Mouse (Mus musculus): Measurements from ENCODE around the gene Psors1c2. TPM values are rescaled to one million over a fixed set of nuclear protein-coding genes. Genes with fewer than 3 reads are reported as not detected.

Psors1c2 gene
- total and polyA plus RNA-seq, 2 experiments from 2014 or later = 0.14 TPM; not detected in 1

DNA sequence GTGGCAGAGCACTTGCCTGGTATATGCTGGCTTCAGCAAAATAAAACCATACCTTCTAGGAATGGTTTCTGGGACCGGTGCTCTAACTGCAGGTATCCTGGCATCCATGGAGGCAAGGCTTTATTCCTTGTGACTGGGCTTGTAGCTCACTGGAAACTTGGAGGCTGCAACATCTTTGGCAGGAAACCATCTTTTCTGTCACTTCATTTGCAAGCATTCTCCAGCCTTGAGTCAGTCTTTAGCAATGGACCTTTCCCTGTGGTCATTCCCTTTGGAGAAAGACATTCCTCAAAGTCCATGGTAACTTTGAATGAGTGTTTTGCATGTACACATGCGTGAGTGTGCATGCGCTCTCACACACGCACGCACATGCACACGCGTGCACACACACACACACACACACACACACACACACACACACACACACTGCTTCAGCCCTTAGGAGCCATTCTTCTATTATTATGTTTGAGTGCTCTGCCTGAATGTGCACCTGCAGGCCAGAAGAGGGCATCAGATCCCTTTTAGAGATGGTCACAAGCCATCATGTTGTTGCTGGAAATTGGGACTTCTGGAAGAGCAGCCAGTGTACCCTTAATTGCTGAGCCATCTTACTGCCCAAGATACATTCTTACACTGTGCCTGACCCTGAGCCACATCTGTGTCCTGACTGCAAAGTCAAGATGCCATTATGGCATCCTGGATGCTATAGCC lies 19.9 kb upstream of the Psors1c2 start:
- ATAC-seq (ENCODE audit: insufficient read depth, low read depth) (no peak), DNase-seq (ENCODE audit: low spot score) (peak; percentile 26)
- TF ChIP-seq EP300 (IDR thresholded peaks at IDR 0.05; ENCODE audit: low read depth) (no peak), CTCF (IDR thresholded peaks at IDR 0.05; ENCODE audit: low read depth) (peak; percentile 63)
- Histone ChIP-seq H3K36me3 (replicated peaks; ENCODE audit: control insufficient read depth, insufficient read depth, low read length) (peaks cover 3% of the 10 kb centered on the region; the same call in 1 of the 2 replicates), H3K27me3 (ENCODE audit: control insufficient read depth, insufficient read depth, low read length) (peaks cover 6% of the 10 kb centered on the region), H3K4me3 (ENCODE audit: low read depth, low read length) (no peak overlapping the region), H3K9me3 (replicated peaks; ENCODE audit: control insufficient read depth, low read length) (no peaks in the 10 kb centered on the region), H3K4me2 (ENCODE audit: low read depth, low read length) (no peak overlapping the region), H3K27ac (ENCODE audit: low read depth) (no peak overlapping the region), H3K9ac (replicated peaks; ENCODE audit: low read depth, low read length) (no peak overlapping the region), H3K4me1 (ENCODE audit: control insufficient read depth, insufficient read depth) (peaks cover 21% of the 10 kb centered on the region)
- 93% methylated on average over 7 of the region's 7 CpGs for WGBS

DNA sequence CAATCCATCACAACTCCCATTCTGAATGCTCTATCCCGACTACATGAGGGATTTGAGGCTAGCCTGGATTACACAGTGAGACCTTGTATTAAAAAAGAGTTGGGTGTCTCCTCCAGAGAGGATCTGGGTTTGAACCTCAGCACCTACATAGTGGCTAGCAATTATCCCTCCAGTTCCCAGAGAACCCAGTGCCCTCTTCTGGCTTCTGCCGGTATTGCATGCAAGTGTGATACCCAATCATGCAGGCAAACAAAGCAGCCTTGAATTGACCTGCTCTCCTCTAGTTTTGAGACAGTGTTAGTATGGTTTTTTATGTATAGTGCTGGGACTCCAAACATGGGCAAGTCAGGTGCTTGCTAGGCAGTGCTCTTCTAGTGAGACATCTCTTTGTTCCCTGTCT lies 19.1 kb upstream of the Psors1c2 start:
- ATAC-seq (ENCODE audit: insufficient read depth, low read depth) (no peak), DNase-seq (ENCODE audit: low spot score) (peak; percentile 21)
- no peak overlapping the region for H3K27ac ChIP-seq (ENCODE audit: low read depth)
- peaks cover 3% of the 10 kb centered on the region; the same call in 1 of the 2 replicates for H3K36me3 ChIP-seq (replicated peaks; ENCODE audit: control insufficient read depth, insufficient read depth, low read length)
- peaks cover 21% of the 10 kb centered on the region for H3K4me1 ChIP-seq (ENCODE audit: control insufficient read depth, insufficient read depth)
- no peak overlapping the region for H3K9ac ChIP-seq (replicated peaks; ENCODE audit: low read depth, low read length)
- H3K9me3 ChIP-seq (replicated peaks; ENCODE audit: control insufficient read depth, low read length) = no peaks in the 10 kb centered on the region
- TF ChIP-seq CTCF (IDR thresholded peaks at IDR 0.05; ENCODE audit: low read depth) = peak; percentile 70
- TF ChIP-seq EP300 (IDR thresholded peaks at IDR 0.05; ENCODE audit: low read depth) = no peak
- H3K4me3 ChIP-seq (ENCODE audit: low read depth, low read length) = no peak overlapping the region
- no peak overlapping the region for H3K4me2 ChIP-seq (ENCODE audit: low read depth, low read length)
- WGBS = 10% methylated on average over 2 of the region's 2 CpGs
- peaks cover 2% of the 10 kb centered on the region; the same call in 1 of the 2 replicates for H3K27me3 ChIP-seq (ENCODE audit: control insufficient read depth, insufficient read depth, low read length)

DNA sequence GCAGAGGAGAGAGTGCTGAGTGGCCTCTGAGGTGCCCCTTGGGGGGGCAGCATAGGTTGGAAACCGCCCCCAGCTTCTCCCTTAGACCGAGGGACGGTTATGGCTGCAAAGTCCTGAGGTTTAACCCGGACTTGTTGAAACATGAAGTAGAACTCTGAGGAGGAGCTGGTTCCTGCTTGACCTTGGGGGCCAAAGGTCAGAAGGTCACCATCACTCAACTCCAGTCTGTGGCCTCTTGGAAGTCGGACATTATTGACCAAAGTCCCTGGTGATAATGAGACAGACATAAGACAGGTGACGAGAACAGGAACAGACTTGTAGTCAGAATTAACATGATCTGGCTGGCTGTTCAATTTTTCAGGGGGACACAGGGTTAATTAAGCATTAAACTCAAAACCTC lies 18.2 kb upstream of the Psors1c2 start:
- TF ChIP-seq CTCF (IDR thresholded peaks at IDR 0.05; ENCODE audit: low read depth) (no peak), EP300 (IDR thresholded peaks at IDR 0.05; ENCODE audit: low read depth) (no peak)
- Histone ChIP-seq H3K4me2 (ENCODE audit: low read depth, low read length) (peak overlapping the region; percentile 84), H3K4me3 (ENCODE audit: low read depth, low read length) (peak overlapping the region; percentile 64; the same call in 1 of the 2 replicates), H3K9ac (replicated peaks; ENCODE audit: low read depth, low read length) (peak overlapping the region; percentile 64; the same call in 1 of the 2 replicates), H3K27ac (ENCODE audit: low read depth) (no peak overlapping the region), H3K9me3 (replicated peaks; ENCODE audit: control insufficient read depth, low read length) (no peaks in the 10 kb centered on the region), H3K36me3 (replicated peaks; ENCODE audit: control insufficient read depth, insufficient read depth, low read length) (peaks cover 3% of the 10 kb centered on the region; the same call in 1 of the 2 replicates), H3K4me1 (ENCODE audit: control insufficient read depth, insufficient read depth) (peaks cover 21% of the 10 kb centered on the region), H3K27me3 (ENCODE audit: control insufficient read depth, insufficient read depth, low read length) (no peaks in the 10 kb centered on the region)
- DNase-seq (ENCODE audit: low spot score) (no peak), ATAC-seq (ENCODE audit: insufficient read depth, low read depth) (no peak)
- 69% methylated on average over 6 of the region's 6 CpGs for WGBS

GRCm38 (mm10) chr17:35515911-35516640 lies 16.9 kb upstream of the Psors1c2 start:
- peak overlapping the region; percentile 64 for H3K9ac ChIP-seq (replicated peaks; ENCODE audit: low read depth, low read length)
- no peak for TF ChIP-seq CTCF (IDR thresholded peaks at IDR 0.05; ENCODE audit: low read depth)
- TF ChIP-seq EP300 (IDR thresholded peaks at IDR 0.05; ENCODE audit: low read depth) = no peak
- H3K36me3 ChIP-seq (replicated peaks; ENCODE audit: control insufficient read depth, insufficient read depth, low read length) = peaks cover 7% of the 10 kb centered on the region; the same call in 1 of the 2 replicates
- DNase-seq (ENCODE audit: low spot score) (peak; percentile 8), ATAC-seq (ENCODE audit: insufficient read depth, low read depth) (peak; percentile 24)
- peak overlapping the region; percentile 64 for H3K4me3 ChIP-seq (ENCODE audit: low read depth, low read length)
- H3K9me3 ChIP-seq (replicated peaks; ENCODE audit: control insufficient read depth, low read length) = no peaks in the 10 kb centered on the region
- peak overlapping the region; percentile 84 for H3K4me2 ChIP-seq (ENCODE audit: low read depth, low read length)
- no peaks in the 10 kb centered on the region for H3K27me3 ChIP-seq (ENCODE audit: control insufficient read depth, insufficient read depth, low read length)
- peaks cover 21% of the 10 kb centered on the region for H3K4me1 ChIP-seq (ENCODE audit: control insufficient read depth, insufficient read depth)
- 3% methylated on average over 25 of the region's 25 CpGs for WGBS
- peak overlapping the region; percentile 4; the same call in 1 of the 2 replicates for H3K27ac ChIP-seq (ENCODE audit: low read depth)

GRCm38 (mm10) chr17:35516652-35517500 lies 16.1 kb upstream of the Psors1c2 start, which contains the start of the genes Tcf19 and Cchcr1:
TSS of gene Tcf19 (minus strand) at chr17:35516824.
TSS of gene Cchcr1 (plus strand) at chr17:35517100.
- peaks cover 12% of the 10 kb centered on the region; the same call in 1 of the 2 replicates for H3K36me3 ChIP-seq (replicated peaks; ENCODE audit: control insufficient read depth, insufficient read depth, low read length)
- under 1% methylated on average over 66 of the region's 67 CpGs for WGBS
- H3K9me3 ChIP-seq (replicated peaks; ENCODE audit: control insufficient read depth, low read length) = no peaks in the 10 kb centered on the region
- TF ChIP-seq CTCF (IDR thresholded peaks at IDR 0.05; ENCODE audit: low read depth) = no peak
- TF ChIP-seq EP300 (IDR thresholded peaks at IDR 0.05; ENCODE audit: low read depth) = peak; percentile 95
- peak; percentile 98 for DNase-seq (ENCODE audit: low spot score)
- H3K9ac ChIP-seq (replicated peaks; ENCODE audit: low read depth, low read length) = peak within 1 kb of the TSS; percentile 64
- peak; percentile 94 for ATAC-seq (ENCODE audit: insufficient read depth, low read depth)
- no peaks in the 10 kb centered on the region for H3K27me3 ChIP-seq (ENCODE audit: control insufficient read depth, insufficient read depth, low read length)
- H3K4me2 ChIP-seq (ENCODE audit: low read depth, low read length) = peak within 1 kb of the TSS; percentile 84
- H3K4me3 ChIP-seq (ENCODE audit: low read depth, low read length) = peak within 1 kb of the TSS; percentile 64
- peaks cover 21% of the 10 kb centered on the region for H3K4me1 ChIP-seq (ENCODE audit: control insufficient read depth, insufficient read depth)
- H3K27ac ChIP-seq (ENCODE audit: low read depth) = peak within 1 kb of the TSS; percentile 52
